Mouse (Mus musculus): ENCODE data around the gene Arhgef7.

Arhgef7 gene

DNA sequence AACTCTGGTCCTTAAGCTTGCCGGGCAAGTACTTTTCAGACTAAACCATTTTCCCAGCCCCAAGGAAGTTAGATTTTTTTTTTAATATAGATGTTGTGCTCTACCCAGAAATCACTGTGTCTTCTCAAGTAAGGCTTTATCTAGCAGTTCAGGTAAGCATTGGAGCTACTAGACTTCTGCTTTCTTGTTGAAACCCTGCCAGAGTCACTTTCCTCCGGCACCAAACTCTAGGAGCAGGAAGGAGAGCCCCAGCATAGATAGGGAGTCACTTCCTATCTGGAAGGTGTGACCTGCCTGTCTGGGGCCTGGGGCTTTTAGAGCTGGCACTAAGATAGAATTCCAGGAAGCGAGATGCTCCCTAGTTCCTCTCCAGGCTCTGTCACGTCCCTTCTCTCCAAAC lies 10.3 kb upstream of the Arhgef7 start:
- DNase-seq (ENCODE audit: low spot score) = no peak

DNA sequence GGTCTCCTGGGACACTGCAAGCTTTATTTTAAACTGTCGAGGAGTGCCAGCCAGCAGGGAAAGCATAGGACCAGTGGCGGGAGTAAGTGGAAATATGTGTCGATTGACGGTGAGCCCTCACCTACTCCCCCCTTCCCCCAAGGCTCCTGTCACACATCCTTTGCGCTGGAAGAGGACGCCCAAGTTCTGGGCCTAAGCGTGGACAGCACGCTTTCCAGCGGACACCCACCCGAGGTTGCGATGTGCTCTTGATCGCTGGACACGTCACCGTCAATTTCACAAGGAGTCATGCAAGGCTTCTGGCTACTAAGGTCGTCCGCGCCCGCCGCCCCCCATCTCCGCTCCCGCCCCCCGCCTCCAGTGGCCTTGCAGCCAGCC lies 259 bp upstream of the Arhgef7 start:
- DNase-seq (ENCODE audit: low spot score) = no peak

DNA sequence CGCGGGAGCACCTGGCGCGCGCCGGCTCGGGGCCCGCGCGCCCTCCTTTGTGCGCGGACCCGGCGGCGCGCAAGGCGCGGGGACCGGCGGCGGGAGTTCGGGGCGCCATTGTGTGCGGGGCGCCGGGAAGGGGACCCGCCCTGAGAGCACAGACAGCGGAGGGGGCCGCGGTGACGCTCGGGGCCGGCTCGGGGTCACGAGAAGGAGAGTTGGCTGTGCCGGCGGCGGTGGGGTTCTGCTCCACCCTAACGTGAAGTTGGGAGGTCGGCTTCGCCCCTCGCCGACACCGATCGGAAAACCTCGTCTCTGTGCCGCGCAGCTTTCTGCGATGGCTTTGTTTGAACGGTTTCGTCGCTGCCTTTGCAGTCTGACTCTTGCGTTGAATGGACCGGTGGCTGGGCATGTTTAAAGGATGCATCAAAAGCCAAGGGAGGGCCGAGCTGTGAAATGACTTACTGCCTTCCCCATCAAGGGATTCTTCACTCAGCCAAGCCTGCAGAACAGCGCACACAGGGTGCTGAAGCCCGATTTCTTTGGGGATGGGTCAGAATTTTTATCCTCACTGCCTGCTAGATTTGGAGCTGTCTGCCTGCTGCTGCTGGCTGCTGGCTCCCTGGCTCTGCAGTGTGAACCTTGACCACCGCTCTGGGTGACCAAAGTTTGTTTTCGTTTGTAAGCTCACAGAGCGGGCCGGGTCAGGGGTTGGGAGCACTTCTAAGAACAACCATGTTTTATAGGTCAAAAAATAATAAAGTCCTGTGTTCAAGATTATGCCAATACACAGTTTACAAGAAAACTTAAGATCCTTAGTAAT lies 1.2 kb downstream of the Arhgef7 start:
- no peak for DNase-seq (ENCODE audit: low spot score)

DNA sequence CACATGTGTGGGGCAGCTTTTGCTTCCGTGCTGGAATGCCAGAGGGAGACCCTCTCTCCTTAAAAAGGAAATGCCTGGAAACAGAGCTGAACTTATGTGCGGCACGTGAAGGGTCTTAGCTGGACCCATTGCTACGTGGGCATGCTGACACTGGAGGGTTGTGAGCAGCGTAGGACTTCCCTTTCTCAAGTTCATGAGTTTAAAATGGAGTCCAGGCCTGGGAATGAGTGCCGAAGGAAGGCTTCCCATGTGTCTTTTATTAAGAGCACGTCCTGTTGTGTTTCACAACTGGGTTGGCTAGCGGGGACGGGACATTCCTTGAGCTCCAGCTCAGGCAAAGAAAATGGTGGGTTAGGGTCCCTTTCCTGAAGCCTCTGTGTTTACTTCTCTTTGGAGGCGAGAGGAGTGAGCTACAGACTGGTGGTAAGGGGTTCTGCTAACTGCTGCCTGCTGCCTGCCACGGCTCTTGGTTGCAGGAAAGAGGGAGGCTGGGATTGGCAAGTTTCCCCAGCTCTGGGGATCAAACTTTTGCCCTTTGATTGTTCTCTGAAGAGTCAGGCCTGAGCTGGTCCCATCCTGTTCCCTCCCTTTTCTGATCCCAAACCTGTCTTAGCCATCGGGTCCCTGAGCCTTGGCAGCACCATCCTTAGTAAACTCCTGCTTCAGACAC lies 2.9 kb downstream of the Arhgef7 start:
- DNase-seq (ENCODE audit: low spot score) = no peak

DNA sequence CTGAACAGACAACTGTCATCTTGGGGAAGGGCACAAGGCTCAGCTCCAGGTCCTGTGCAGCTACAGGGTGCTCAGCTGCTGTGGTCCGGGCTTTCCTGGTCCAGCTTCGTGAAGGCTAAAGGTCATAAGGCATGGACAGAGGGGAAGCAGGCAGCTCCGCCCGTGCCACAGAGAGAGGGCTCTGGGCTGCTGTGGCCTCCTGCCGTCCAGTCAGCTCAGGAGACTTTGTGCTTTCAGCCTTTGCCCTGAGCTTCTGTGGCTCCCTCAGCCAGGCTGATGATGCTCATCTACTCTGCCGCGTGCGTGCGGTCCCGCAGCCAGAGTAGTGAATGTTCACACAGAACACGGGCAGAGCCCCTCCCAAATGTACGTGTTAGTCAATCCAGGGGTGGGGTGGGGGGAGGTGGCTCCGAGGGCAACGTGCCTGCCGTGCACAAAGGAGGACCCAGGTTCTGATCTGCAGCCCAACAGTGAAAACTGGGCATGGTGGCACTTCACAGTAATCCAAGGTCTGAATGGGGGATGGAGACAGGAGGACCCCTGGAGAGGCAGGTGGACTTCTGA lies 8.2 kb downstream of the Arhgef7 start:
- no peak for DNase-seq (ENCODE audit: low spot score)

DNA sequence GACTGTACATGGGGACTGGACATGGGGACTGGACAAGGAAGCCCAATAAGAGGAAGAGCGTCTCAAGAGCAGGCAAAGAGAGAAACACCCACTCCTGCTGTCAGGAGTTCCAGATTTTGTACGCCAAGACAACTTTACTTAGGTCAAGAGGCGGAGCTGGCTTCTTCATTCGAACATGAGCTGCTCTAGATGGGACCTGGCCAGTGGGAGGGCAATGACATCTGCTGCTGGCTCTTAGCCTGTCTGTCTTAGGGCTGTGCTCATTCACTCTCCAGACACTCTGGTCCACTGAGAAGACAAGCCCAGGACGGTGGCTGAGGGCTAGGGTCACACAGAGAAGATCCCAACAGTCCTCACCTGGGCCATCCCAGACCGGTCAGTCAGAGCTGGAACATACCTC lies 9.6 kb downstream of the Arhgef7 start:
- DNase-seq (ENCODE audit: low spot score) = no peak

DNA sequence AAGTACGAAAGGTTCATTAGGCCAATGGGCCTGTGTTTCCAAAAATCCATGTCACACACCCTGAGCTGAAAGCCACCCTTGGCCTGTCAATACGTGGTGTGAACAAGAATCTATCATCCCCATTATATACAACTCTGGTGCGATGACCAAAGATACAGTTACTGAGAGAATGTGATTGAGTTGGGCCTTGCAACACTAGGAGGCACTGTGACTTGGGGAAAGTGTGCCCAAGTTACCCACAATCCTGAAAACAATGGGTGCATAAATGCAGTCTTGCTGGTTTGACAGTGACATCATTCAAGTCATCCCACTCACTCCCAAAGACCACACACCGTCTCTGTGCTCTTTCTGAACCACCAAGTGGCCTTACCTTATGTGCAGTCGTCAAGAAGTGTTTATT lies 11.6 kb downstream of the Arhgef7 start:
- no peak for DNase-seq (ENCODE audit: low spot score)

DNA sequence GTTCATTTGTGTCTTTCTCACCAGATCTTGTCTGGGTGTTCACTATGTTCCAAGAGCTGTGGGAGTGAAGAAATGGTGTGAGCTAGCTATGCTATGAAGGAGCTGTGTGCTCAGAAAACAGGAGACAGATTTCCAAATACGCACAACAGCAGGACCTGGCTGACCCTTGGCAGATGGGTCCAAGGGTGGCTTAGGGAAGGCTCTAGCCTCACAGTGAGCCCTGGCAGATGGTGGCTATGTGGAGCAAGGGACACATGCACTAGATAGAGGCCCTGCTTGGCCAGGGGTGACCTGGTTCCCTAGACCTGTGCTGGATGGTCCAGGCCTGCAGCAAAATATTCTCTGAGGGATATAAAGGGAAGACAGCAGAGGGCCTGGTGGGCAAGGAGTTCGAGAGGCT lies 13.3 kb downstream of the Arhgef7 start:
- DNase-seq (ENCODE audit: low spot score) = no peak

DNA sequence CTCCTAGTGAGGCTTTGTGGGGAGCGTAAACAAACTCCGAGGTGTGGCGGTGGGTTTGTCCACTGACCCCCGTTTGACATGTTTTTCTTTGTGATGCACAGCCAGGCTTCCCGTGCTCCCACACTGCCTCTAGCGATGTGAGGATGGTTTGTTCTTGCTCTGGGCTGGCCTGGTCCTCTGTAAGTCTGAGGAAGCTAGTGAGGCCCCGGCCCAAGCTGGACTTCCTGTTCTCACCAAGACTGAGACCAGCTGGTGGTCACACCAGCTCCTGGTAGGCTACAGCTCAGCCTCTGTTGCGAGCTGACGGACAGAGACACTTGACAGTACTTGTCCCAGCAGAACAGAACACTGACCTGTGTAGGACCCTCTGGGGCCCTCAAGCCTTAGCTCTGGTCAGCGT lies 16.1 kb downstream of the Arhgef7 start:
- DNase-seq (ENCODE audit: low spot score) = no peak

DNA sequence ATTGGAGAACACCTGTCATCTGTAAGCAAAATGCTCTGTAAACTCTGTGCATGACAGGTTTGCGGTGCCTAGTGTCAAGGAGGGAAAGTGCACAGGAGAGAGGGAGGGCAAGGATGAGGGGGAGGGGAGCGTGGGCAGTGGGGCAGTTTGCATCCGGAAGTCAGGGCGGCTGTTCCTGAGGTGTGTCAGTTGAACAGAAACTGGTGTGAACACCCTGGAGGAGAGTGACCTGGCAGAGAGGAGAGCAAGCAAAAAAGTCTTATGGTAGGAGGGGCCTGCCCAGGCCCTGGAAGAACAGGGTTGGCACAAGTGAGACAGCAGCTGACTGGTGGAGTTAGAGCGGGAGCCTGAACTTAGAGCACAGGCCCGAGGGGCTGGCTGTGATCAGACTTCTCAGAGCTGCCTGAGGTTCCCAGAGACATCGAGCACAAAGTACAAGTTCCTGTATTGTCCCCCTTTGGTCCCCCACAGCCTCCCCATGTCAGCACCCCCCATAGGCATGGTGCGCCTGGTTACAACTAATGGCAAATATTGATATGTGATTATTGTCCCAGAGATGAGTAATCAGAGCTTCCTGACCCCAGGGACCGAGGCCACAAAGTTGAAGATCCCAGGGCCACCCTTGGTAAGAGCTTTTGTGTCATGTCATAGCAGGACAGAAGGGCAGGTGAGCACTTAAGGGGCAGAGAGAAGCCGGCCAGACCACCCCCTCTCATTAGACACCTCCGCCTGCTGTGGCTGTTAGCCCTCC lies 19.5 kb downstream of the Arhgef7 start:
- DNase-seq (ENCODE audit: low spot score) = no peak

DNA sequence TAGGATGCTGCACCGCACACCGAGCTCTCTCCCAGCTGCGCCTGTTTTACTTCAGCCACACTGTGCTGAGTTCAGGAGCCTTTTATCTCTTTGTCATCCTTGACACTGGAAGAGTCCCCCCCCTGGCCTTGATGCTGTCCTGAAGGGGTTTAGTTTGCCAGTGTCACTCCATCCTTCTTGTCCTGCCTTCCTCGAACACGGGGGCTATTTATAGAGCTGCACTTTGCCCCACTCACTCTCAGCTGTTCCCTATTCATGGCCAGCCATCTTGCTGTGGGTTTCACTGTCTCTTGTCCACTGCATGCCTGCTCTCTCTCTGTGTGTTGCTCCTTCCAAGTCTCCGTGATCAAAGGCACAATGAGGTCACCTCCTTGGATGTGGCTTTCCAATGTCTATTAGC lies 22.0 kb downstream of the Arhgef7 start:
- DNase-seq (ENCODE audit: low spot score) = no peak

DNA sequence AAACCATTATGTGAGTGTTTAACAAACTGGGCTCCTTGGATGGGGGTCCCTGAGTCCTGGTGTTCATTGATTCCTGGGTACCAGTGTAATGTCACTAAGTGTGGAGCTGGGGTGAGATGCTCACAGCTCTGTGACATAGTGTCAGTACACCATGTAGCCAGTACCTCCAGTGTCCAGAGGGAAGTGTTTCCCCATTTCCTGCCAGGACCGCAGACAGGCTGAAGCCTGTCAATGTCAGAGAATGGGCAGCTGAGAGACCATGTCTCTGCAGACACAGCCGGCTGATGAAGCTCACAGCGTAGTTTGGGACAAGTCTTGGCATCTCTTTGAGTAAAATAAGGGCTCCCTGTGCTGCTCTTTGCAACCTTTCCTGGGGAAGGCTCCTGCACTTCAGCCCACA lies 24.8 kb downstream of the Arhgef7 start:
- no peak for DNase-seq (ENCODE audit: low spot score)

DNA sequence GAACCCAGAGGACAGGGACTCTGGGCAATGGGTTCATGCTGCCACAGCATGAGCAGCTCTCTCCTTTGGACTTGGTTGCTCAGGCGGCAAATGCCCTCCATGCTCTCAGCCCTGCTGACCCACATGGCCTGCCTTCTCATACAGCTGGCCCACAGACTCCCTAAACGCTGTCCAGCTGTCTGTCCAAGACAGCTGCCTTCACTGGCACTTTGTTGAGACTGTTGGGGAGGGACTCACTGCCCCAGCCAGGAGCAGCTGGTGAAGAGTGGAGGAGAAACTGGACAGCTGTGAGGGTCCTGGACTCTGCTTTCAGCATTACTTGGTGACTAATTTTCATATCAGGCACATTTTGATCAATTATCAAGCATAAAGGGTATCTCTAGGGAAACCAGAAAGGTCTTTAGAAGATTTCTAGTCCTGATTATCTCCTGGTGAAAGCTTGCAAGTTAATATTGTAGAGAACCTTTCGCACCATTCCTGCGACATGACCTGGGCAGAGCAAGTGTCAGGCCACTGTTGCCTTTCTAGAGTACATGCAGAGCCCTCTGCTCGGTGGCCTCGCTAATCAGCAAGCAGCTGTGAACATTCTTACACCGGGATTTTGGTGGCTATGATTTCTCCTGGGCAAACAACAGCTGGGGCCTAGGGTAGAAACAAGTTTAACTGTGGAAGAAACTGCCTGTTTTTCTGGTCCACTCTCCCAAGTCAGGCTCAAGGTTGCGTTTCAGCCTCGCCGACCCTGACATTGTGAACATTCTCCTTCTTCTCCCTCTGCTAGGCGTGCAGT lies 25.8 kb downstream of the Arhgef7 start:
- DNase-seq (ENCODE audit: low spot score) = no peak

DNA sequence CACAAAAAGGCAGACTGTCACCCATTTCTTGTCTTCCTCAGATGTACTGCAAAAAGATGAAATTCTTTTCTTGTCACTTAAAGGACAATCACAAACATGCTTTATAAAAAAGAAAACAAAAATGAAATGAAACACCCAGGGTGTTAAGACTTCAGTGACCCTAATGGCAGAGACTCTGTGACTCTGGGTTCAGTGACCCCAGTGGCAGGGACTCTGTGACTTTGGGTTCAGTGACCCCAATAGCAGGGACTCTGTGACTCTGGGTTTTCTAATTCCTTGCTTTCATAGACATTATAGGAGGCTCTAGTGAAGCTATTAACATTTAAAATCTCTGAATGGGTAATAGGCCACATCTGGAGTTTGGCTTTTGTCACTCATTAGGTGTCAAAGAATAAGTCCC lies 27.2 kb downstream of the Arhgef7 start:
- DNase-seq (ENCODE audit: low spot score) = no peak

DNA sequence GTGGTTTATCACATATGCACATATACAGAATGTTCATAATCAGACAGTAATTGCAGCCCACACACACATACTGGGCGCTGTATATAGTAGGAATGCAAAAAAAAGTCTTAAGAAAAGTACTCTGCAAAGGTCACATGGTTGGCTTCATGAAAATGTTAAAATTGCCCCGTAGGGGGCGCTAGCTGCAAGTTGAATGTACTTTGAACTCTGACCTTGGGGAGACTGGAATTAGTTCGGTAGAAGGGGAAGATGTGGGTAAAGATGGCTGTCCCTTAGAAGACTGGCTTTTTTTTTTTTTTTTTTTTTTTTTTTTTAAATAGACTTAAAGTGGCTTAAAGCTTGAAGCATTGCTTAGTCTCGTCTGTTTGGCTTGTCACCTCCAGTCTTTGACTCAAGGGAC lies 28.4 kb downstream of the Arhgef7 start:
- peak; percentile 82 for DNase-seq (ENCODE audit: low spot score)

DNA sequence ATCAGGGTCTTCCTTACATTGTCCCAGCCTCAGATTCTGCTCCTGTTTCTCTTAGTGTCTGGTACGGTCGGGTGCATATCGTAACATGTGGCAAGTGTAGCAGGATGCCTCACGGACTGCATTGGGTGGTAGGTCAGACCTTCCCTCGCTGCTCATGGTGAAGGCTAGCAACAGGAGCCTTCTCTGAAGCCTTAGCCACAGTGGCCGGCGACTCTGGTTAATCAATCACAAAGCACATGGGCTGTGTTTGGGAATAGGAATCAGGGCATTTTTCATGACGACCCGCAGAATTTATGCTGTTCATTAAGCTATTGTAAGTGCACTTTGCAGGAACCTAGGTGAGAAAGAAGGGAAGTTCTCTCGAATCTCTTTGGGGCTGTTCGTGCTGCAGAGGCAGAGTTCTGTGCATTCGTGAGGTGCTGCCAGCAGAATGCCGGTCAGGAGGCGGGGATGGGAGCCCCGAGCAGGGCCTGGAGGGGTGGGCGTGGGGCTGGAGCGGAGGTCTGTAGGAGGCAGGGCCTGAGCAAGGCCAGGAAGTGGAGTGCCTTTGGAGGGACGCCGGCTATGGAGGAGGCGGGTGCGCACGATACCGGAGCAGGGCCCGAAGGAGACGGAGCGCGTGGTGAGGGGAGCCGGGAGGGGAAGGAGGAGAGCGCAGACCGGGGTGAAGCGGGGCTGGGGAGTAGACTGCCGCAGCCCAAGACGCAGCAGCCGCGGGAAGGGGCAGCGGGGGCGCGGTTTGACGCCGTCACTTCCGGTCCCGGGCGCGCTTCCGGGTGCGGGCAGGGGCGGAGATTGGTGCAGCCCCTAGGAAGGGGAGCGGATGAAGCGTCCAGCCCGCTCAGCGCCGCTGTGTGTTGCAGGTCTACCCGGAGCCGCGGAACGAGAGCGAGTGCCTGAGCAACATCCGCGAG lies 30.3 kb downstream of the Arhgef7 start:
- DNase-seq (ENCODE audit: low spot score) = peak; percentile 74

DNA sequence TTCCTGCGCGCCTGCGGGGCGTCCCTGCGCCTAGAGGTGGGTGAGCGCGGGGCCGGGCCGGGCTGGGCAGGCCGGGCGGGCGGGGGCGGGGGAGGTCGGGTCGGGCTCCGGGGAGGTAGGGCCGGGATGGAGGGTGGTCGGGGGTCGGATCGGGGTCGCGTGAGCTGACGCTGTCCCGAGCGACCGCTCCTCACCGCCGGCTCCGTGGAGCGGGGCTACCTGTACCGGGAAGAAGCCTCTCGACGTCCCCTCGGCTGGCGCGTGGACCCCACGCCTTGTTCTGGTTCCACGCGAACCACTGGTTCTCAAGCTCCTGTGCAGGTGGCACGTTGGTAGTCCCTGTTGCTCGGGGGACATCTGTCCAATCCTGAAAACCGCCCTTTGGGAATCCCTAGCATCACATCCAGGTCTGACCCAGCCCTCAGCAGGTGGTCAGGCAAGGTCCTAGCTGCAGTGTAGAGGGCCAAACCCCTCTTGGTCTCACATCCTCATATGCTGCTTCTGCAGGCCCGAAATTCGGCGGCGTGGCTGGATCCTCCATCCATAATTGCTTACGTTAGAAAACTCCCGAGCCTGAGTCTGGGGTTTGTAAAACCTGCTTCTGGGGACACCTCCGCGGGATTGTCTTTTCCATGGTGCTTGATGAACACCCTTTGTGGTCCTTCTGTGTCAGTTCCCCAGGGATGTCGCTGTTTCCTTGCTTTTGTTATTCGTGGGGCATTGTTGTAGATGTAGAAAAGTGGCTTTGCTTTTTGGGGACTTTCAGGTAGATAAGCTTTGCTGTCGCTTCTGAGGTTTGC lies 31.2 kb downstream of the Arhgef7 start:
- DNase-seq (ENCODE audit: low spot score) = no peak

DNA sequence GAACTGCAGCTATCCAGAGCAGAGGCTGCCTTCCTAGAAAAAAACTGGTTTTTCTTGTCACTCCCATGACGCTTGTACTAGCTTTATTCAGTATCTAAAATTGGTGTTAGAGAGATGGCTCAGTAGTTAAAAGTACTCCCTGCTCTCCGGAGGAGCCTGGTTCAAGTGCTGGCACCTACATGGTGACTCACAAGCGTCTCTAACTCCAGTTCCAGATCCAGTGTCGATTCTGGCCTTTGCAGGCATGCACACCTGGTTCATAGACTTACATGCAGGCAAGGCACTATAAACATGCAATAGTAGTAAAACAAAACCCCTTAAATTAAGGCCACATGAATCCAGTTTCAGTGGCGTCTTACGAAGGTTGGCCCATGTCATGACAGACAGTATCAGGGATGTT lies 34.0 kb downstream of the Arhgef7 start:
- no peak for DNase-seq (ENCODE audit: low spot score)

DNA sequence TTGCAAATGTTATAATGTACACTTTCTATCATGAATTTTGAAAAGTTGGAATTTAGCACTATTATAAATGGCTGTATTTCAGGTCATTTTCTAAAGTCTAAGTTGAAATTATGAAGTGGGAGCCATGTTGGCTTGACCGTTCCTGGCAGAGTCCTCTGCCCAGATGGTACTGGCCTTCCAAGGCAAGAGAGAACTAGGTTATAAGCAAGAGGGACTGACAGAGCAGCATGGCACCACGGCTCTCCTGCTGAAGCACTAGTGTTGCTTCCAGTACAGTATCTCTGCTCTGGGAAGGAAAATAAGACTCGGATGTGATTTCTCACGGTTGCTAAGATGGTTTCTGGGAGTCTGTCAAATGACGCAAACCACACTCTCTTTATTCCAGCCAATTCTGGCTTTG lies 34.5 kb downstream of the Arhgef7 start:
- DNase-seq (ENCODE audit: low spot score) = no peak

DNA sequence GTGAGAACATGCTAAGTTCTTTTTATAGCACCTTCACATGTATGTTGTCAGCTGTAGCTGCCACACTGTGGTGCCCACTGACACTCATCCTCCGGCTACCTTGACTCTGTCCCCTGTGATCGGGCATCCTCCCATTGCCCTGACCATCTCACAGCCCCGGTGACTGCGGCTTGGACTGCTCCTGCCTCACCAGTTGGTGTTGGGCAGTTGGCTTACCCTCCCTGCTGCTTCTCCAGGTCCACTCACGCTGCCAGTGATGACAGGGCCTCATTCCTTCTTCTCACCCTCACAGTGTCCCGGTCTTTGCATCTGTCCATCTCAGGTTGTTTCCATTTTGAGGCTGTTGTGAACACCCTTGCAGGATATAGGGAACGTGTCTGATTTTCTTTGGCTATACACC lies 35.3 kb downstream of the Arhgef7 start:
- no peak for DNase-seq (ENCODE audit: low spot score)
